Mouse (Mus musculus): ENCODE measurements at regions not wholly inside any gene's neighbourhood (a gene's known extent, or its start where the extent isn't known, plus 50 kb on each side); places are given as distances from the start of the nearest gene placed in this dataset.

- Histone ChIP-seq H3K27me3 (replicated peaks; ENCODE audit: insufficient read depth, low read length) (no peaks in the 10 kb centered on the region), H3K9ac (replicated peaks; ENCODE audit: low read depth) (no peak overlapping the region), H3K27ac (ENCODE audit: low read length) (no peak overlapping the region), H3K4me1 (ENCODE audit: insufficient read depth, low read depth, low read length) (no peaks in the 10 kb centered on the region), H3K4me3 (ENCODE audit: low read depth, low read length) (no peak overlapping the region), H3K9me3 (ENCODE audit: low read length) (no peaks in the 10 kb centered on the region), H3K36me3 (ENCODE audit: insufficient read depth, low read length) (no peaks in the 10 kb centered on the region), H3K4me2 (replicated peaks; ENCODE audit: low read depth, low read length) (no peak overlapping the region)
- no peak for DNase-seq (ENCODE audit: low spot score)
- no peak for TF ChIP-seq CTCF (IDR thresholded peaks at IDR 0.05)
- no peak for TF ChIP-seq EP300 (IDR thresholded peaks at IDR 0.05)
- ATAC-seq, result no peak
- 73% methylated on average over 10 of the region's 10 CpGs for WGBS
These were observed 133.9 kb downstream of the Pcdh20 start for GRCm38 (mm10) chr14:88337304-88337703.

GRCm38 (mm10) chr14:88330613-88331012 lies 140.6 kb downstream of the Pcdh20 start:
- no peak for ATAC-seq
- no peak overlapping the region for H3K9ac ChIP-seq (replicated peaks; ENCODE audit: low read depth)
- no peak for DNase-seq (ENCODE audit: low spot score)
- TF ChIP-seq EP300 (IDR thresholded peaks at IDR 0.05) (no peak), CTCF (IDR thresholded peaks at IDR 0.05) (no peak)
- H3K9me3 ChIP-seq (ENCODE audit: low read length), result no peaks in the 10 kb centered on the region
- WGBS, result 81% methylated on average over 2 of the region's 2 CpGs
- H3K27ac ChIP-seq (ENCODE audit: low read length), result no peak overlapping the region
- no peaks in the 10 kb centered on the region for H3K4me1 ChIP-seq (ENCODE audit: insufficient read depth, low read depth, low read length)
- H3K27me3 ChIP-seq (replicated peaks; ENCODE audit: insufficient read depth, low read length), result no peaks in the 10 kb centered on the region
- no peak overlapping the region for H3K4me2 ChIP-seq (replicated peaks; ENCODE audit: low read depth, low read length)
- no peaks in the 10 kb centered on the region for H3K36me3 ChIP-seq (ENCODE audit: insufficient read depth, low read length)
- no peak overlapping the region for H3K4me3 ChIP-seq (ENCODE audit: low read depth, low read length)

DNA sequence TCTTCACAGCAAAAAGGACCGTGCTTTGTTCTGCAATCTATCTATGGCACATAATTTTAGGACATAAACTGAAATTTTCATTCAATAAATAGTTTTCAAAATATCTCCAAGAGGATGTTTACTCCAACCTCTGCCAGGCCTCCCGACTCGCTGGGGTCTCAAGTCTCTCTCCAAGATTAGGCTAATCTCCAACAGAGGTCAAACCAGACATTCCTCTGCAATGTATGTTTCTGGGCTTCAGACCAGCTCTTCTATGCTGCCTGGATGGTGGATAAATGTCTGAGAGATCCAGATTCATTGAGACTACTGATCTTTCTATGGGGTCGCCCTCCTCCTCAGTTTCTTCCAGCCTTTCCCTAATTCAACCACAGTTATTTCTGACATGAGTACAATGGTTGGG lies 144.8 kb downstream of the Pcdh20 start:
- DNase-seq (ENCODE audit: low spot score) (no peak), ATAC-seq (no peak)
- no peaks in the 10 kb centered on the region for H3K4me1 ChIP-seq (ENCODE audit: insufficient read depth, low read depth, low read length)
- no peak overlapping the region for H3K9ac ChIP-seq (replicated peaks; ENCODE audit: low read depth)
- H3K4me2 ChIP-seq (replicated peaks; ENCODE audit: low read depth, low read length), result no peak overlapping the region
- no peaks in the 10 kb centered on the region for H3K36me3 ChIP-seq (ENCODE audit: insufficient read depth, low read length)
- TF ChIP-seq EP300 (IDR thresholded peaks at IDR 0.05) (no peak), CTCF (IDR thresholded peaks at IDR 0.05) (no peak)
- H3K27me3 ChIP-seq (replicated peaks; ENCODE audit: insufficient read depth, low read length), result no peaks in the 10 kb centered on the region
- H3K9me3 ChIP-seq (ENCODE audit: low read length), result no peaks in the 10 kb centered on the region
- no peak overlapping the region for H3K4me3 ChIP-seq (ENCODE audit: low read depth, low read length)
- WGBS, result 59% methylated on average over 4 of the region's 4 CpGs
- H3K27ac ChIP-seq (ENCODE audit: low read length), result no peak overlapping the region

DNA sequence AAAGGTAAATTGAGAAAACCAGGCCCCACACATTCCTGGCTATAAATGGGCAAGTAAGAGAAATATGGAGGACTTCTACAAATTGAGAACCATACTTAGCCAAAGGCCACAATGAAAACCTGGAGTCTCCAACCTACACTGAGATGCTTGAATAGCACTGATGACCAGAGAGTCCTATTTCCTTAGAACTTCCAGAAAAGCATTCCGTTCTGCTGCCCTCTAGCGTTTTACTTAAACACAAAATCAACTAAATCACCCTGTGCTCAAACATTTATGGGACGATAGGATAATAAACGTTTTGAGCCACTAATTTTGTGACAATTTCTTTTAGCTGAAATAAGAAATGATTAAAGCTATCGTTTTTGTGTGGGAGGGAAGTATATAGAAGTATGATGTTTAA lies 192.9 kb downstream of the Pcdh20 start:
- H3K36me3 ChIP-seq (ENCODE audit: insufficient read depth, low read length), result no peaks in the 10 kb centered on the region
- no peak overlapping the region for H3K4me3 ChIP-seq (ENCODE audit: low read depth, low read length)
- peak; percentile 45 for DNase-seq (ENCODE audit: low spot score)
- no peak overlapping the region for H3K4me2 ChIP-seq (replicated peaks; ENCODE audit: low read depth, low read length)
- H3K9me3 ChIP-seq (ENCODE audit: low read length), result no peaks in the 10 kb centered on the region
- no peak overlapping the region for H3K27ac ChIP-seq (ENCODE audit: low read length)
- WGBS, result 19% methylated on average over 5 of the region's 5 CpGs
- no peak overlapping the region for H3K9ac ChIP-seq (replicated peaks; ENCODE audit: low read depth)
- no peak for ATAC-seq
- H3K4me1 ChIP-seq (ENCODE audit: insufficient read depth, low read depth, low read length), result no peaks in the 10 kb centered on the region
- H3K27me3 ChIP-seq (replicated peaks; ENCODE audit: insufficient read depth, low read length), result no peaks in the 10 kb centered on the region
- TF ChIP-seq CTCF (IDR thresholded peaks at IDR 0.05) (peak; percentile 62), EP300 (IDR thresholded peaks at IDR 0.05) (no peak)

GRCm38 (mm10) chr14:88264771-88265170 lies 206.4 kb downstream of the Pcdh20 start:
- H3K4me3 ChIP-seq (ENCODE audit: low read depth, low read length), result no peak overlapping the region
- no peak overlapping the region for H3K4me2 ChIP-seq (replicated peaks; ENCODE audit: low read depth, low read length)
- no peak overlapping the region for H3K27ac ChIP-seq (ENCODE audit: low read length)
- no peaks in the 10 kb centered on the region for H3K9me3 ChIP-seq (ENCODE audit: low read length)
- no peaks in the 10 kb centered on the region for H3K36me3 ChIP-seq (ENCODE audit: insufficient read depth, low read length)
- TF ChIP-seq CTCF (IDR thresholded peaks at IDR 0.05), result no peak
- no peak for TF ChIP-seq EP300 (IDR thresholded peaks at IDR 0.05)
- no peak overlapping the region for H3K9ac ChIP-seq (replicated peaks; ENCODE audit: low read depth)
- ATAC-seq (no peak), DNase-seq (ENCODE audit: low spot score) (no peak)
- H3K27me3 ChIP-seq (replicated peaks; ENCODE audit: insufficient read depth, low read length), result no peaks in the 10 kb centered on the region
- no peaks in the 10 kb centered on the region for H3K4me1 ChIP-seq (ENCODE audit: insufficient read depth, low read depth, low read length)

GRCm38 (mm10) chr14:88259034-88259433 lies 212.2 kb downstream of the Pcdh20 start:
- no peak overlapping the region for H3K4me2 ChIP-seq (replicated peaks; ENCODE audit: low read depth, low read length)
- H3K36me3 ChIP-seq (ENCODE audit: insufficient read depth, low read length), result no peaks in the 10 kb centered on the region
- H3K4me1 ChIP-seq (ENCODE audit: insufficient read depth, low read depth, low read length), result no peaks in the 10 kb centered on the region
- no peaks in the 10 kb centered on the region for H3K9me3 ChIP-seq (ENCODE audit: low read length)
- DNase-seq (ENCODE audit: low spot score) (no peak), ATAC-seq (no peak)
- H3K4me3 ChIP-seq (ENCODE audit: low read depth, low read length), result no peak overlapping the region
- TF ChIP-seq EP300 (IDR thresholded peaks at IDR 0.05), result no peak
- no peak for TF ChIP-seq CTCF (IDR thresholded peaks at IDR 0.05)
- H3K27ac ChIP-seq (ENCODE audit: low read length), result no peak overlapping the region
- H3K9ac ChIP-seq (replicated peaks; ENCODE audit: low read depth), result no peak overlapping the region
- H3K27me3 ChIP-seq (replicated peaks; ENCODE audit: insufficient read depth, low read length), result no peaks in the 10 kb centered on the region

GRCm38 (mm10) chr14:88255131-88255530 lies 216.1 kb downstream of the Pcdh20 start:
- H3K4me1 ChIP-seq (ENCODE audit: insufficient read depth, low read depth, low read length), result no peaks in the 10 kb centered on the region
- H3K36me3 ChIP-seq (ENCODE audit: insufficient read depth, low read length), result no peaks in the 10 kb centered on the region
- no peak overlapping the region for H3K4me2 ChIP-seq (replicated peaks; ENCODE audit: low read depth, low read length)
- ATAC-seq (no peak), DNase-seq (ENCODE audit: low spot score) (no peak)
- H3K4me3 ChIP-seq (ENCODE audit: low read depth, low read length), result no peak overlapping the region
- no peaks in the 10 kb centered on the region for H3K27me3 ChIP-seq (replicated peaks; ENCODE audit: insufficient read depth, low read length)
- H3K9ac ChIP-seq (replicated peaks; ENCODE audit: low read depth), result no peak overlapping the region
- no peak overlapping the region for H3K27ac ChIP-seq (ENCODE audit: low read length)
- WGBS, result 65% methylated on average over 3 of the region's 3 CpGs
- H3K9me3 ChIP-seq (ENCODE audit: low read length), result no peaks in the 10 kb centered on the region
- TF ChIP-seq EP300 (IDR thresholded peaks at IDR 0.05), result no peak
- TF ChIP-seq CTCF (IDR thresholded peaks at IDR 0.05), result no peak
